Mouse (Mus musculus): Measurements from ENCODE around the gene Slc13a3. TPM values are rescaled to one million over a fixed set of nuclear protein-coding genes. Genes with fewer than 3 reads are reported as not detected.

Slc13a3 gene
- polyA plus RNA-seq, 1 experiment from 2014 or later: 0.36 TPM

DNA sequence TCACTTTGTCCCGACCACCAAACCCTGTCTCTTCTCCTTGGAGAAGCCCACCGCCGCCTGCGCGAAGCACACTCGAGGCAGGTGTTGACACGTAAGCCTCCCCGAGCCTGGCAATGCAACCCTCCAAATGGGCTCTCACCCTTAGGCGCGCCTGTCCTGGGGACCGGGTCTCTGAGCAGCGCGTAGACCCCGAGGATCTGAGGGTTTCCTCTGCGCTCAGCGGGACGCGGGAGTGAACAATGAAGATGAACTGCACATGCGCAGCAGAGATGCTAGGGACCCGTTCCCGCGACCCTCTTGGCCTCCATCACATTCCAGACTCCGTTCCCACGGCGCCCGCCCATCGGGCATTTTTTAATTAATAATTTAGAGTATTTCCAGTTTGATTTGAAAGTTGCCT is 104.5 kb downstream of the Slc13a3 start, which contains the start of gene Zfp663:
Gene Zfp663, minus strand, starts transcription at position 234 of the 400 bp plus-strand sequence.
- H3K4me2 ChIP-seq (replicated peaks): peak within 1 kb of the TSS; percentile 60
- 3% methylated on average over 27 of the region's 27 CpGs for WGBS
- no peak within 1 kb of the TSS for H3K9ac ChIP-seq
- H3K27me3 ChIP-seq (replicated peaks): peaks cover 11% of the 10 kb centered on the region
- peaks cover 18% of the 10 kb centered on the region for H3K4me1 ChIP-seq (replicated peaks)
- no peaks in the 10 kb centered on the region for H3K36me3 ChIP-seq
- no peaks in the 10 kb centered on the region for H3K9me3 ChIP-seq
- H3K27ac ChIP-seq: no peak within 1 kb of the TSS
- H3K4me3 ChIP-seq (replicated peaks): peak within 1 kb of the TSS; percentile 23; the same call in 1 of the 2 replicates
- ATAC-seq: no peak

DNA sequence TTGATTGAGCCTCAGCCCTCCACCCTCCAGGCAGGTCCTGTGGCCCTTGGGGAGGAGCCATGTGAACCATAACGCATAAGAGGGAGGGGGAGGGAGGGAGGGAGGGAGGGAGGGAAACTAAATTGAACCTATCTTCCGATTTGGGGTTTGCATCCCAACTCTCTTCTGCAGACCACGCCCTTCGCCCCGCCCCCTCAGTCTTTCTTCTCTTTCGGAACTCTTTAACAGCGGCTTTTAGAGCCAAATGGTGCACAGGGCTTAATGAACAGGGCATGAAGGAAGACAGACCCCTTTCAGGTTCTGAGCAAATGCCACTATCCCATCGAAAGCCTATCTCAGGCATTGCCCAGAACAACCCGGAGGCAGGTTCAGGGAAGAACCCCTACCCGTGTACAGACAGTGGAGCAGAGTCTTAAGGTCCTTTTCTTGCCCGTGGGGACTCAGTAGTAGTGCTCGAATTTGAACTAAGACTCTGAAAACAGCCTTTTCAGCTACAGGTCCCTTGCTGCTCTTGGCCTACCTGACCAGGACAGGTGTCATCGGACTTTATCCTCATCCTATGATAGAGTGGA is 105.1 kb downstream of the Slc13a3 start:
- peaks cover 18% of the 10 kb centered on the region for H3K4me1 ChIP-seq (replicated peaks)
- peak overlapping the region; percentile 23; the same call in 1 of the 2 replicates for H3K4me3 ChIP-seq (replicated peaks)
- H3K27me3 ChIP-seq (replicated peaks): peaks cover 11% of the 10 kb centered on the region
- no peak overlapping the region for H3K27ac ChIP-seq
- no peaks in the 10 kb centered on the region for H3K36me3 ChIP-seq
- H3K4me2 ChIP-seq (replicated peaks): peak overlapping the region; percentile 60
- 3% methylated on average over 13 of the region's 13 CpGs for WGBS
- H3K9ac ChIP-seq: no peak overlapping the region
- no peaks in the 10 kb centered on the region for H3K9me3 ChIP-seq
- no peak; the same call in 1 of the 2 replicates for ATAC-seq

DNA sequence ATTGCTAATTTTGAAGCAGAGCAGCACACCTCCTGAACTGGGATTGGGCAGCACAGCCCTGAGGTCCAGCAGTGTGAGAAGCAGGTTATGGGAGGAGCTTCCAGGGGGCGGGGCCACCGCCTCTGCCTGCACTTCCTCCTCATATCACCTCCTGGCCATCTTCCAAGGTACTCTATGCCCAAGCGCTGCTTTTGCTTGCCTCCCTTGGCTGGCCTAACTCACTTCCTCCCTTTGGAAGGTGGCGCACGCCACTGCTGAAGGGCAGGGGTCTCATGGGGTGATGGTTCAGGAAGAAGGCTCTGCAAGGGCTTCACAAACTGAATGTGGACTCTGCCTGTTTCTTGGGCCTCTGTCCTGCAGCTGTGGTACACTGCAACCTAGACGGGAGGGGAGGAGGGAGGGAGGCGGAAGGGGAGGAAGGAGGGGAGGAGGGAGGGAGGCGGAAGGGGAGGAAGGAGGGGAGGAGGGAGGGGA is 105.9 kb downstream of the Slc13a3 start:
- H3K27me3 ChIP-seq (replicated peaks): peaks cover 15% of the 10 kb centered on the region
- 2% methylated on average over 6 of the region's 8 CpGs for WGBS
- H3K4me2 ChIP-seq (replicated peaks): peak overlapping the region; percentile 45
- no peak overlapping the region for H3K4me3 ChIP-seq (replicated peaks)
- peaks cover 18% of the 10 kb centered on the region for H3K4me1 ChIP-seq (replicated peaks)
- H3K36me3 ChIP-seq: no peaks in the 10 kb centered on the region
- ATAC-seq: peak; percentile 83
- H3K27ac ChIP-seq: no peak overlapping the region
- H3K9ac ChIP-seq: no peak overlapping the region
- no peaks in the 10 kb centered on the region for H3K9me3 ChIP-seq

DNA sequence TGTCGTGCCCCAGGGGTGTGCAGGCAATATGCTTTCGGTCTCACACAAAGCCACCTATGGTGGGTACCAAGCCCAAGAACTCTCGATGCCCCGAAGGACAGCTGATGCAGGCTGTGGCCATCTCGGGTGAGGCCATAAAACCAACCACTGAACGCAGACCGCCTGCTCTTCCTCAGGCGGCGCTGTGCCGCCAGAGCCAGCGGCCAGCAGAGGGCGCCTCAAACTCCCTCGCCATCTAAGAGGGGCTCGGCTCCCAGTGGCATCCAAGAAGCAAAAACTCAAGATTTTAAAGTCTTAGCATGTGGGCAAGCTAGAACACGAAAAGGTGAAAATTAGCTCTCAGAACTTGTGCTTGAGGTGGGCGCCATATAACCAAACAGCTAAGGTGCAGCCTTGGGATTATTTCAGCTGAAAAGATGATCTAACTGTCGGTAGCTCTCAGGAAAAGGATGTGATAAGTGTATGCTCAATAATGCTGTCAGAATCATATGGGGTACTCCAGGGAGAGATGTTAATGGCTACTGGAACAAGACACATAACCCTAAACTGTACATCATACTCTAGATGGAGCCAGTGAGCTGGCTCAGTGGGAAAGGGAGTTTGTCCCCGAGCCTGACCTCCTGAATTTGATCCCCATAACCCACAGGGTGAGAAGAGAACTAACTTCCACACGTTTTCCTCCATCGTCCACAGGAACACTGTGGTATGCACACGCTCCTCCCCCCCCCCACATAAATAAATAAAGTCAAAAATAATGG is 108.5 kb downstream of the Slc13a3 start:
- H3K4me3 ChIP-seq (replicated peaks): no peak overlapping the region
- WGBS: 13% methylated on average over 21 of the region's 21 CpGs
- H3K27ac ChIP-seq: no peak overlapping the region
- peaks cover 15% of the 10 kb centered on the region for H3K27me3 ChIP-seq (replicated peaks)
- H3K36me3 ChIP-seq: no peaks in the 10 kb centered on the region
- H3K9me3 ChIP-seq: no peaks in the 10 kb centered on the region
- H3K4me2 ChIP-seq (replicated peaks): peak overlapping the region; percentile 41
- ATAC-seq: no peak
- H3K4me1 ChIP-seq (replicated peaks): peaks cover 18% of the 10 kb centered on the region
- H3K9ac ChIP-seq: no peak overlapping the region

DNA sequence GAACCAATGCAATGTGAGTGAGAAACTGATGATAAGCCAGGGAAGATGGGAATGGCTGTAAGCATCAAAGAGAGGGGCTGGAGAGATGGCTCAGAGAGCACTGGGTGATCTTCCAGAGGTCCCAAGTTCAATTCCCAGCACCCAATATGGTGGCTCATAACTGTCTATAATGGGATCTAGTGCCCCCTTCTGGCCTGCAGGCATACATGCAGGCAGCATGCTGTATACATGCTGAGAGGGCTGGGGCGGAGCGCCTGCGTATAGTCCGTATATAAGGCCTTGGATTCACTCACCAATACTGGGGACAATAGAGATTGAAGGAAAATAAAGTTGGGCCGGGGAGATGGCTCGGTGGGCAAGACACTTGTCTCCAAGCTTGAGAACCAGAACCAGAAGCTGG is 109.7 kb downstream of the Slc13a3 start:
- peaks cover 14% of the 10 kb centered on the region for H3K4me1 ChIP-seq (replicated peaks)
- H3K9ac ChIP-seq: no peak overlapping the region
- 87% methylated on average over 6 of the region's 6 CpGs for WGBS
- H3K4me2 ChIP-seq (replicated peaks): no peak overlapping the region
- H3K27me3 ChIP-seq (replicated peaks): peaks cover 8% of the 10 kb centered on the region
- H3K36me3 ChIP-seq: no peaks in the 10 kb centered on the region
- no peak for ATAC-seq
- no peak overlapping the region for H3K27ac ChIP-seq
- H3K4me3 ChIP-seq (replicated peaks): no peak overlapping the region
- no peaks in the 10 kb centered on the region for H3K9me3 ChIP-seq

DNA sequence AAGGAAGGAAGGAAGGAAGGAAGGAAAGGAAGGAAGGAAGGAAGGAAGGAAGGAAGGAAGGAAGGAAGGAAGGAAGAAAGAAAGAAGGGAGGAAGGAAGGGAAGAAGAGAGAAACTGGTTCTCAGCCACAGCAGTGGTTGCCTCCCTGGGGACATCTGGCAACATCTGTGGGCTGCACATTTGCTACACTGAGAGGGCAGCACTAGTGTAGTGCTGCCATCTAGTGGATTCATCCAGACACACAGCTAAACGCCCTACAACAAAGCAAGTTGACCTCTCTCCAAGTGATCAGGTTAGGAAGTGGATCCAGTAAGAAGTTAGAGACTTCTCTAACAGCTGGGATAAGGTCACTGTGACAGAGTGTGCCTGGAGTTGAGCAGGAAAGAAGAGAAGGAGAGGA is 112.2 kb downstream of the Slc13a3 start:
- Histone ChIP-seq H3K36me3 (no peaks in the 10 kb centered on the region), H3K27me3 (replicated peaks) (peaks cover 4% of the 10 kb centered on the region; the same call in 1 of the 2 replicates), H3K9me3 (no peaks in the 10 kb centered on the region), H3K9ac (no peak overlapping the region), H3K4me2 (replicated peaks) (no peak overlapping the region), H3K4me3 (replicated peaks) (no peak overlapping the region), H3K4me1 (replicated peaks) (peaks cover 2% of the 10 kb centered on the region; the same call in 1 of the 2 replicates), H3K27ac (no peak overlapping the region)
- no peak for ATAC-seq
- WGBS: 0% methylated on average over 1 of the region's 1 CpGs

Other genes with a start within 250 kb of the Slc13a3 start
- gene Cdh22, start 238.4 kb downstream of the Slc13a3 start, polyA plus RNA-seq (2015; fragmentation: Nextera tagmentation; extraction: Ambion mirVana): 0.62 and 0.68 TPM in 2 replicates
- gene Slc35c2, start 185.4 kb downstream of the Slc13a3 start, polyA plus RNA-seq (2015; fragmentation: Nextera tagmentation; extraction: Ambion mirVana): 83.6 and 98.3 TPM in 2 replicates
- gene Elmo2, start 146.8 kb downstream of the Slc13a3 start, polyA plus RNA-seq (2015; fragmentation: Nextera tagmentation; extraction: Ambion mirVana): 58.1 and 63.0 TPM in 2 replicates
- 0.75 and 1.1 TPM in 2 replicates for gene Zfp663, start 104.5 kb downstream of the Slc13a3 start, polyA plus RNA-seq (2015; fragmentation: Nextera tagmentation; extraction: Ambion mirVana)
- gene Zfp334, start 85.0 kb downstream of the Slc13a3 start, polyA plus RNA-seq (2015; fragmentation: Nextera tagmentation; extraction: Ambion mirVana): 4.9 and 5.0 TPM in 2 replicates
- gene Ocstamp, start 72.8 kb downstream of the Slc13a3 start, polyA plus RNA-seq (2015; fragmentation: Nextera tagmentation; extraction: Ambion mirVana): 0.61 and 0.64 TPM in 2 replicates
- 29.1 and 30.6 TPM in 2 replicates for gene Trp53rka, start 20.1 kb upstream of the Slc13a3 start, polyA plus RNA-seq (2015; fragmentation: Nextera tagmentation; extraction: Ambion mirVana)
- gene Slc2a10, start 30.6 kb upstream of the Slc13a3 start, polyA plus RNA-seq (2015; fragmentation: Nextera tagmentation; extraction: Ambion mirVana): 4.0 and 4.7 TPM in 2 replicates
- gene Eya2, start 121.8 kb upstream of the Slc13a3 start, polyA plus RNA-seq (2015; fragmentation: Nextera tagmentation; extraction: Ambion mirVana): 0.84 and 1.3 TPM in 2 replicates